Mouse (Mus musculus) inflammation-experienced regulatory T-cells, adult 6 months (primary cell): ENCODE data around the gene Acadvl. TPM values are rescaled to one million over a fixed set of nuclear protein-coding genes. Genes with fewer than 3 reads are reported as not detected.
A peak's percentile ranks its signal among the peaks of the same experiment; 100 is the strongest.
"Not testable (repeated sequence)": the region's sequence is repeated elsewhere in the genome, so short reads cannot be mapped to it uniquely, and the experiment has no call there.

Experiments used
- ATAC-seq: one replicate; pipeline ENCODE4 v1.8.0; 2017
- polyA plus RNA-seq, 3 experiments: library from polyadenylated mRNA; unstranded; fragments of 100-300 nt; shearing (Covaris generic); gene quantifications; one replicate each; pipeline ENCODE4 v1.2.1; 2017

Gene Acadvl
- polyA plus RNA-seq, 3 experiments from 2014 or later: 110 to 132 (median 128) TPM

GRCm38 (mm10) chr11:70027397-70027796 is 12.2 kb upstream of the Acadvl start:
- no peak for ATAC-seq

GRCm38 (mm10) chr11:70026689-70027088 is 11.5 kb upstream of the Acadvl start:
- ATAC-seq: no peak

GRCm38 (mm10) chr11:70024151-70024514 is 8.9 kb upstream of the Acadvl start:
- no peak for ATAC-seq

- no peak for ATAC-seq
Measured at GRCm38 (mm10) chr11:70023481-70024150, 8.4 kb upstream of the Acadvl start.

GRCm38 (mm10) chr11:70021264-70022132 is 6.3 kb upstream of the Acadvl start:
- ATAC-seq: peak; percentile 69

GRCm38 (mm10) chr11:70020731-70021263 is 5.6 kb upstream of the Acadvl start:
- peak; percentile 77 for ATAC-seq

GRCm38 (mm10) chr11:70020022-70020631 is 4.9 kb upstream of the Acadvl start:
- ATAC-seq: no peak

GRCm38 (mm10) chr11:70019495-70020021 is 4.3 kb upstream of the Acadvl start:
- ATAC-seq: no peak

- no peak for ATAC-seq
Measured at GRCm38 (mm10) chr11:70018131-70018990, 3.1 kb upstream of the Acadvl start.

GRCm38 (mm10) chr11:70017199-70017767 is 2.1 kb upstream of the Acadvl start:
- ATAC-seq: no peak

GRCm38 (mm10) chr11:70016669-70017068 is 1.5 kb upstream of the Acadvl start, which contains the start of gene Dlg4:
Dlg4 (plus strand) TSS chr11:70016942.
- no peak for ATAC-seq

- not testable (repeated sequence) for ATAC-seq
Measured at GRCm38 (mm10) chr11:70016177-70016576, 966 bp upstream of the Acadvl start.

- no peak for ATAC-seq
Measured at GRCm38 (mm10) chr11:70015677-70016076, 466 bp upstream of the Acadvl start.

GRCm38 (mm10) chr11:70014051-70014450 is 1.2 kb downstream of the Acadvl start:
- no peak for ATAC-seq

GRCm38 (mm10) chr11:70013408-70013807 is 1.8 kb downstream of the Acadvl start:
- no peak for ATAC-seq

GRCm38 (mm10) chr11:70012931-70013330 is 2.3 kb downstream of the Acadvl start:
- no peak for ATAC-seq

GRCm38 (mm10) chr11:70010961-70011360 is 4.2 kb downstream of the Acadvl start:
- ATAC-seq: no peak

- ATAC-seq: no peak
Measured at GRCm38 (mm10) chr11:70010548-70010947, 4.7 kb downstream of the Acadvl start.

- ATAC-seq: no peak
Measured at GRCm38 (mm10) chr11:70010033-70010432, 5.2 kb downstream of the Acadvl start.

GRCm38 (mm10) chr11:70005521-70005920 is 9.7 kb downstream of the Acadvl start:
- peak; percentile 43 for ATAC-seq

- no peak for ATAC-seq
Measured at GRCm38 (mm10) chr11:70002471-70002870, 12.7 kb downstream of the Acadvl start.
